Mouse (Mus musculus): ENCODE results near the gene Ppif. TPM values are rescaled to one million over a fixed set of nuclear protein-coding genes. Genes with fewer than 3 reads are reported as not detected.

Gene Ppif
- 11.3 TPM for polyA plus RNA-seq (2014; fragmentation: Illumina TruSeq; extraction: RNeasy Lipid Tissue Mini Kit (QIAGEN cat#74804); ENCODE audit: low replicate concordance)

GRCm38 (mm10) chr14:25693888-25694568 is at the start of gene Ppif:
TSS of gene Ppif (plus strand) at chr14:25694154.

Other genes starting within 250 kb of the Ppif start
- 25.9 TPM for gene Zmiz1, start 235.0 kb upstream of the Ppif start, polyA plus RNA-seq (2014; fragmentation: Illumina TruSeq; extraction: RNeasy Lipid Tissue Mini Kit (QIAGEN cat#74804); ENCODE audit: low replicate concordance)
- 10.7 TPM for gene Zcchc24, start 74.9 kb downstream of the Ppif start, polyA plus RNA-seq (2014; fragmentation: Illumina TruSeq; extraction: RNeasy Lipid Tissue Mini Kit (QIAGEN cat#74804); ENCODE audit: low replicate concordance)
- gene Anxa11, start 148.0 kb downstream of the Ppif start, polyA plus RNA-seq (2014; fragmentation: Illumina TruSeq; extraction: RNeasy Lipid Tissue Mini Kit (QIAGEN cat#74804); ENCODE audit: low replicate concordance) = 31.5 TPM
- gene Plac9a, start 208.9 kb downstream of the Ppif start, polyA plus RNA-seq (2014; fragmentation: Illumina TruSeq; extraction: RNeasy Lipid Tissue Mini Kit (QIAGEN cat#74804); ENCODE audit: low replicate concordance) = not detected
- 15.9 TPM for gene Tmem254a, start 233.5 kb downstream of the Ppif start, polyA plus RNA-seq (2014; fragmentation: Illumina TruSeq; extraction: RNeasy Lipid Tissue Mini Kit (QIAGEN cat#74804); ENCODE audit: low replicate concordance)
- gene Cphx1, start 244.2 kb downstream of the Ppif start, polyA plus RNA-seq (2014; fragmentation: Illumina TruSeq; extraction: RNeasy Lipid Tissue Mini Kit (QIAGEN cat#74804); ENCODE audit: low replicate concordance) = not detected